Mouse (Mus musculus) G1E (cell line): ENCODE measurements at regions not wholly inside any gene's neighbourhood (a gene's known extent, or its start where the extent isn't known, plus 50 kb on each side); places are given as distances from the start of the nearest gene placed in this dataset.

ENCODE experiments used
- ATAC-seq: 2 replicates; pipeline ENCODE4 v1.8.0; 2016; ENCODE audit warnings: mild to moderate bottlenecking; ENCODE audit not compliant: insufficient number of reproducible peaks, poor library complexity, low FRiP score, severe bottlenecking; ENCODE audit errors: extremely low read depth
- DNase-seq: peaks from one replicate; pipeline ENCODE4 v3.0.0; 2012; ENCODE audit warnings: low spot score
- H3K27me3 ChIP-seq: 2 replicates; pipeline ENCODE4 v1.6.1; 2012; ENCODE audit warnings: mild to moderate bottlenecking, low read length, inconsistent platforms; ENCODE audit not compliant: insufficient read depth
- H3K36me3 ChIP-seq: replicated peaks from 2 replicates; pipeline ENCODE3; 2012; ENCODE audit warnings: mild to moderate bottlenecking, inconsistent platforms
- H3K4me1 ChIP-seq: 2 replicates; pipeline ENCODE4 v1.6.1; 2012; ENCODE audit warnings: low read depth, low read length, inconsistent platforms, mixed read lengths; ENCODE audit not compliant: insufficient read depth
- H3K4me3 ChIP-seq: 2 replicates; pipeline ENCODE4 v1.5.1; 2012; ENCODE audit warnings: low read depth, mild to moderate bottlenecking, inconsistent platforms, low read length, moderate library complexity, mixed read lengths
- H3K9me3 ChIP-seq: replicated peaks from 2 replicates; pipeline ENCODE4 v1.6.1; 2012; ENCODE audit warnings: inconsistent platforms
- CTCF ChIP-seq: IDR thresholded peaks from 2 replicates; pipeline ENCODE4 v1.5.1; 2012; ENCODE audit warnings: low read depth, low read length, inconsistent platforms, mixed read lengths
- GATA1 ChIP-seq: IDR thresholded peaks from 2 replicates; pipeline ENCODE4 v1.6.1; 2012; ENCODE audit warnings: borderline replicate concordance, low read length, inconsistent platforms, mixed read lengths
- GATA2 ChIP-seq: IDR thresholded peaks from 2 replicates; pipeline ENCODE4 v1.6.1; 2012; ENCODE audit warnings: low read depth, low read length, inconsistent platforms, borderline replicate concordance
- POLR2AphosphoS5 ChIP-seq: IDR thresholded peaks from 2 replicates; pipeline ENCODE4 v1.6.1; 2012; ENCODE audit warnings: low read depth, low read length, inconsistent platforms; ENCODE audit not compliant: insufficient replicate concordance
- TAL1 ChIP-seq: conservative IDR thresholded peaks from 2 replicates; pipeline ENCODE4 v1.6.1; 2012; ENCODE audit warnings: low read depth, low read length, inconsistent platforms, mixed read lengths

DNA sequence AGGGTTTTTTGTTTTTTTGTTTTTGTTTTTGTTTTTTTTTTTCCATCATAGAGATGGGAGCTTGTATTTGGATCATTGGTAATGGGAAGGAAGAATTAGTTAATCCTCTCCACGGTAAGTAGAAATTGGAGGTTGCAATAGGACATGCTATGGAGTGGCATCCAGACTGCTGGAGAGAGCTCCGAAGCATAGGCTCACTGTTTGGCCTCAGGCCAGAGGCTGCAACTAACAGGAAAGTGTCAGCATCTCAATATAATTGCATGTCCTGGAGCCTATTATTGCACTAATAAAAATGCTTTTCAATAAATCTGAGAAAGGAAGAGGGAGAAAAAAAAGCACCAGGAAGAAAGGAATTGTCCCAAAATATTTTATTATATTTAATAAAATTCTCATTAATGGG, 193.0 kb downstream of the Cetn3 start:
- no peak for TF ChIP-seq CTCF
- no peak for TF ChIP-seq GATA1
- no peak for TF ChIP-seq GATA2
- no peak for TF ChIP-seq TAL1
- no peak for TF ChIP-seq POLR2AphosphoS5
- H3K4me1 ChIP-seq: no peaks in the 10 kb centered on the region
- H3K9me3 ChIP-seq: no peaks in the 10 kb centered on the region
- no peaks in the 10 kb centered on the region for H3K36me3 ChIP-seq
- DNase-seq (no peak), ATAC-seq (no peak)
- no peak overlapping the region for H3K4me3 ChIP-seq
- no peaks in the 10 kb centered on the region for H3K27me3 ChIP-seq

DNA sequence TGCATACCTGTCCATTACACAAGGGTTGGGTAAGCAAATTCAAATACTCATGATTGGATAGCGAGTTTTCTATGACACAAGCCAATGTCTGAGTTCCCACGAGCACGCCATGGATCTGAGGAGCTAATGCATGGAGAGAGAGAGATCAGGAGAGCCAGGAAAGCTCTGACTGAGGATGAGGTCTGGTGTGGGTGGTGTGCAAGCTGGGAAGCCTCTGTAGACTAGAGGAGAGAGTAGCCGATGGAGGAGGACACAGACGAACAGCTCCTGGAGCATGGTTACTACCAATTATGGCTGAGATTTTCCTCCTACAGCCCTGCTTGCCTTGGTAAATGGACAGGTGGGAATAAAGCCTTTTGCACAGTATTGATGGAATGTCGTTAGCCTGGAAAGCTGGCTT, 195.1 kb downstream of the Cetn3 start:
- no peak for ATAC-seq

DNA sequence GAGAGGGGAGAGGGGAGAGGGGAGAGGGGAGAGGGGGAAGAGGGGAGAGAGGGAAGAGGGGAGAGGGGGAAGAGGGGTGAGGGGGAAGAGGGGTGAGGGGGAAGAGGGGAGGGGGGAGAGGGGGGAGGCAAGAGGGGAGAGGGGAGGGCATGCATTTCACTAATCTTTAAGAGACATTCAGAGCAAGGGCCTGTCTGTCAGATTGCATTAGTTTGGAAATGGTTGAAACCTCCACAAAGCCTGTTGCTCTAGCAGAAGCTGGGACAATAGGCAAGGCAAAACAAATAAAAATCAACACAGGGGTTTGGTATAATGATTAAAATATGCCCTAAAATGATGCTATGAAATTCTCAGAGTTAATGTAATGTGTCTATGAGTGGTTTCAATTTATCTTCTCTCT, 196.4 kb downstream of the Cetn3 start:
- TF ChIP-seq CTCF (no peak), TAL1 (no peak), GATA1 (no peak), POLR2AphosphoS5 (no peak), GATA2 (no peak)
- Histone ChIP-seq H3K27me3 (no peaks in the 10 kb centered on the region), H3K4me3 (no peak overlapping the region), H3K4me1 (no peaks in the 10 kb centered on the region), H3K36me3 (no peaks in the 10 kb centered on the region), H3K9me3 (no peaks in the 10 kb centered on the region)
- DNase-seq: no peak
- no peak for ATAC-seq

More for the DNA sequence above, 195.1 kb downstream of the Cetn3 start:
- H3K9me3 ChIP-seq: no peaks in the 10 kb centered on the region
- H3K36me3 ChIP-seq: no peaks in the 10 kb centered on the region
- H3K4me3 ChIP-seq: no peak overlapping the region
- DNase-seq: no peak
- no peaks in the 10 kb centered on the region for H3K4me1 ChIP-seq
- TF ChIP-seq CTCF: no peak
- TF ChIP-seq GATA2: no peak
- no peak for TF ChIP-seq TAL1
- TF ChIP-seq GATA1: no peak
- no peak for TF ChIP-seq POLR2AphosphoS5
- no peaks in the 10 kb centered on the region for H3K27me3 ChIP-seq

DNA sequence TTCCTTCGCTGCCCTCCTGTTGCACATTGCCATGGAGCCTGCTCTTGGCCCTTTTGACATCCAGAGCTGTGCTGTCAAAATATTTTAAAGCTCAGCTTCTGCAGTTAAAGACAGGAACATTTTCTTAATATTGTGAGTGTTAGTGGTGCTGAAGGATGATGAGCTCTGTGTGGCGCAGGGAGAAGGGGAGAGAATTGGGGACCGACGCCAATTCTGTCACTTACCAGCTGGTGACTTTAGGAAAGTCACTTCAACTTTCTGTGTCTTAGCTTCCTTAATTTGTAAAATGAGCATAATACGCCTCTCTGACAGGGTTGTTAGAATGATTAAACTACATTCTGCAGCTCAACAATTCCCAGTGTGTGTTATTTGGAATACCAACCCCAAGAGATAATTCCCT, 197.2 kb downstream of the Cetn3 start:
- TF ChIP-seq CTCF (no peak), POLR2AphosphoS5 (no peak), TAL1 (no peak), GATA2 (no peak), GATA1 (no peak)
- no peaks in the 10 kb centered on the region for H3K9me3 ChIP-seq

DNA sequence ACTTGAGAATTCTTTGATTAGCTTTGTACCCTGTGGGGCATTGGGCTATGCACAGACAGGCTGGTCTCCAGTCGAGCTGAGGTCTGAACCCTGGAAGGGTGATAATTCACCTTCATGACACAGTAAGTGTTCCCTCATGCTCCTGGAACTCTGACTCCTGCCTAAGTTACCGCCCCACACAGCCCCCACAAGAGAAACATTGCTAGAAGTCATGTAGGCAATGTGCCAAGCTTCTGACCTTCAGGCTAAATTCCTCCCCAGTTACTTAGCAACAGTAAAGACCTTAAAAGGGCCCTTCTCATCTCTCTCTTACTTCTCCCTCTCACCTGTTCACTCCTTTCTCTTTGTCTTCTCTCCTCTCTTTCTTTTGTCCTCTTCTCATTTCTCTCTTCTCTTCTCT, 199.6 kb downstream of the Cetn3 start:
- no peaks in the 10 kb centered on the region for H3K4me1 ChIP-seq
- H3K36me3 ChIP-seq: no peaks in the 10 kb centered on the region
- no peaks in the 10 kb centered on the region for H3K9me3 ChIP-seq
- H3K4me3 ChIP-seq: no peak overlapping the region
- no peaks in the 10 kb centered on the region for H3K27me3 ChIP-seq
- DNase-seq (no peak), ATAC-seq (no peak)
- TF ChIP-seq TAL1: no peak
- TF ChIP-seq GATA2: no peak
- no peak for TF ChIP-seq POLR2AphosphoS5
- TF ChIP-seq GATA1: no peak
- TF ChIP-seq CTCF: no peak

More for the DNA sequence above, 197.2 kb downstream of the Cetn3 start:
- DNase-seq (no peak), ATAC-seq (no peak)
- H3K4me1 ChIP-seq: no peaks in the 10 kb centered on the region
- H3K27me3 ChIP-seq: no peaks in the 10 kb centered on the region
- H3K36me3 ChIP-seq: no peaks in the 10 kb centered on the region
- no peak overlapping the region for H3K4me3 ChIP-seq

DNA sequence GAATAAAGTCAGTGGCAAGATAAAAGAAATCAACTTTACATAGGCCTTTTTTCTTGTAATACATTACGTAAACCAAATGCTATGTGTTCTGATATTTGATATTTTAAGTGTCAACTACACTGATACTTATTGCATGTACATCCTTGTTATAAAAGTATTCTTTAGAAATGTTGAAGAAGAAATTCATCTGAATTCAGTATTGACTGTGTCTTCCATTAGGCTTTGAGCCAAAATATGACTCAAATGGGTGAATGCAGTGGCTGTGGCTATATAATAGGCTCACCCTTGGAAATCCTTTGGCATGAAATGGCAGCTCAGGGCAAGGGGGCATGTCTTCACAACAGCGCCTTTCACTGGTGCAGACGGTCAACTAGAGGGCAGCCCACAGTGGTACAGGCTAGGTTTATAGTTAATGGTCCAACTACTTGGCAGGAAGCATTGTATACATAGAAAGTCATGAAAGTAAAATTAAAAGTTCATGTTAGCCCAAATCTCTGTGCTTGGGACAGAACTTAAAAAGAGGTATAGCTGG, 217.9 kb downstream of the Cetn3 start:
- DNase-seq (no peak), ATAC-seq (no peak)
- Histone ChIP-seq H3K36me3 (no peaks in the 10 kb centered on the region), H3K9me3 (no peaks in the 10 kb centered on the region), H3K27me3 (no peaks in the 10 kb centered on the region), H3K4me1 (no peaks in the 10 kb centered on the region), H3K4me3 (no peak overlapping the region)
- no peak for TF ChIP-seq TAL1
- no peak for TF ChIP-seq GATA2
- TF ChIP-seq CTCF: no peak
- TF ChIP-seq POLR2AphosphoS5: no peak
- no peak for TF ChIP-seq GATA1
